Mouse (Mus musculus) forebrain, postnatal 0 days (tissue): Measurements from ENCODE around the gene Mtcl1. TPM values are rescaled to one million over a fixed set of nuclear protein-coding genes. Genes with fewer than 3 reads are reported as not detected.

Experiments used
- ATAC-seq: fragments of 200-750 bp; cut with Nextera tagmentation; 2 replicates; pipeline ENCODE4 v1.8.0; 2017; ENCODE audit warnings: mild to moderate bottlenecking, moderate library complexity
- DNase-seq: peaks from one replicate; pipeline ENCODE4 v3.0.0-alpha.2; 2015
- H3K27ac ChIP-seq: fragments of 300-500 bp; sonication (generic); 2 replicates; pipeline ENCODE4 v1.5.1; 2014; ENCODE audit warnings: low read depth, mild to moderate bottlenecking, antibody characterized with exemption, low read length, moderate library complexity, mixed read lengths
- H3K27me3 ChIP-seq: fragments of 300-500 bp; sonication (generic); 2 replicates; pipeline ENCODE4 v1.6.1; 2014; ENCODE audit warnings: mild to moderate bottlenecking, low read length, mixed read lengths; ENCODE audit not compliant: insufficient read depth
- H3K36me3 ChIP-seq: fragments of 300-500 bp; sonication (generic); 2 replicates; pipeline ENCODE4 v1.6.1; 2014; ENCODE audit warnings: mild to moderate bottlenecking, moderate library complexity; ENCODE audit not compliant: insufficient read depth
- H3K4me1 ChIP-seq: fragments of 300-500 bp; sonication (generic); 2 replicates; pipeline ENCODE4 v1.6.1; 2014; ENCODE audit warnings: antibody characterized with exemption; ENCODE audit not compliant: insufficient read depth
- H3K4me2 ChIP-seq: fragments of 300-500 bp; sonication (generic); 2 replicates; pipeline ENCODE4 v1.6.1; 2014; ENCODE audit warnings: low read depth, mild to moderate bottlenecking, moderate library complexity
- H3K4me3 ChIP-seq: fragments of 300-500 bp; sonication (generic); 2 replicates; pipeline ENCODE4 v1.5.1; 2014; ENCODE audit warnings: low read depth, low read length, mixed read lengths
- H3K9ac ChIP-seq: fragments of 300-500 bp; sonication (generic); 2 replicates; pipeline ENCODE4 v1.6.1; 2014; ENCODE audit warnings: mild to moderate bottlenecking
- H3K9me3 ChIP-seq: fragments of 300-500 bp; sonication (generic); 2 replicates; pipeline ENCODE4 v1.6.1; 2016; ENCODE audit warnings: low read length
- CTCF ChIP-seq: sonication (generic); IDR thresholded peaks from 2 replicates; pipeline ENCODE4 v1.5.1; 2016; ENCODE audit warnings: antibody characterized with exemption, control low read depth, low read depth
- WGBS: fragments of 180-500 bp; shearing (Covaris S2); extraction: QIAGEN DNeasy Blood & Tissue Kit; methylation state at CpG from one replicate; pipeline ENCODE4 v1.1.7; 2014; 5-methylcytosine and 5-hydroxymethylcytosine counted together
- polyA plus RNA-seq: library from polyadenylated mRNA; unstranded; fragments of >200 nt; fragmentation: Nextera tagmentation; extraction: Ambion mirVana; gene quantifications from 2 replicates; pipeline ENCODE4 v1.2.1, GENCODE M21; 2015
- total RNA-seq: library from RNA; depleted of rRNA; stranded (reverse); fragments of >200 nt; gene quantifications from 2 replicates; pipeline ENCODE4 v1.2.3, GENCODE M21; 2014

The Mtcl1 gene
- total and polyA plus RNA-seq, 2 experiments from 2014 or later: 8.5 to 25.7 TPM

DNA sequence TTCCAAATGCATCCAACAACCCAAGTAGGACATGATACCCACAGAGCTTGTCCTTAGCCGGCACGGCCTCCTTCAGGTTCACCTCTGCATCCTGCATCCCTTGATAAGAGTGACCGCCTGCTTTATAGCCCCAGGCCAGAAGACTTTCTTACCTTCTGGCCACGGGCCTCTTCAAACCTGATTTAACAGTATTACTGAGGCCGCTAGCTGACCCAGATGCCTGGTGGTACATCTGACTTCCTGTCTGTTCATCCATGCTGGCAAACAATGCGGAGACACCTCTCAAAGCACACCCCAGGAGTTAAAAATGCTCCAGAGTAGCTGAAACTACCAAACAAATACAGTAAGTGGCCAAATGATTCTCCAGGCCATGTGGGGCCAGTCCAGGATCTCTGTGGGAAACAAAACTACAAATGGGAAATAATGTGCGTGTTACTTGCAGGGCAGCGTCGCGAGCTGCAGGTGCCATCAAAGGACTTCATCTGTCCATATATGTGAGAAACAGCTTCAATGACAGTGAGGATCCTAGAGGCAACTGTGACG is 38.6 kb downstream of the Mtcl1 start:
- DNase-seq (no peak), ATAC-seq (no peak)
- H3K27ac ChIP-seq: no peak overlapping the region
- no peaks in the 10 kb centered on the region for H3K9me3 ChIP-seq
- no peak overlapping the region for H3K4me2 ChIP-seq
- H3K4me3 ChIP-seq: no peak overlapping the region
- H3K9ac ChIP-seq: no peak overlapping the region
- H3K4me1 ChIP-seq: no peaks in the 10 kb centered on the region
- peaks cover 8% of the 10 kb centered on the region; the same call in 1 of the 2 replicates for H3K36me3 ChIP-seq
- no peaks in the 10 kb centered on the region for H3K27me3 ChIP-seq
- no peak for TF ChIP-seq CTCF
- WGBS: 86% methylated on average over 11 of the region's 11 CpGs

DNA sequence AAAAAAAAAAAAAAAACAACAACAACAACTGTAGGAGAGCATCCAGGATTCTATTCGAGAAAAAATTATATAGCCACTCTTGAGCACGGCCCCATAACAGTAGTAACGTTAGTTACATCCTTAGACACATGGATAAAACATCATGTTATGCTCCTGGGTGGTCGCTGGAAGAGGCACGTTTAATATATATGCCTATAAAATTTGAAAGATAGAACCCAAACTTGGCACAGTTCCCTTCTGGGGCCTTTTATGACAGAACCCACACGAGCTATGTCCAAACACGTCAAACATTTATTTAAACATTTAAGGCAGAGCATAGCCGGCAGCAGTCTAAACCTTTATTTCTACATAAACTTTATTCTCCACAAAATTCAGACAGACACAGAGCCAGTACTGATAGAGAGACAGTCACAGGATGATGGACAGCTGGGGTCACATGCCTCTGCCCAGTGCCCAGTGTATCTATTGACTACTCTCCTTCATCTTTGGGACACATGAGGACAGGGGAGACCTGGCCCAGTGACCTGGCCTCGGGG is 40.4 kb downstream of the Mtcl1 start:
- peaks cover 4% of the 10 kb centered on the region; the same call in 1 of the 2 replicates for H3K4me1 ChIP-seq
- no peak for DNase-seq
- no peak overlapping the region for H3K4me2 ChIP-seq
- no peak for ATAC-seq
- no peak overlapping the region for H3K4me3 ChIP-seq
- H3K36me3 ChIP-seq: peaks cover 8% of the 10 kb centered on the region; the same call in 1 of the 2 replicates
- no peaks in the 10 kb centered on the region for H3K9me3 ChIP-seq
- no peak overlapping the region for H3K9ac ChIP-seq
- no peaks in the 10 kb centered on the region for H3K27me3 ChIP-seq
- 82% methylated on average over 9 of the region's 9 CpGs for WGBS
- H3K27ac ChIP-seq: no peak overlapping the region
- no peak for TF ChIP-seq CTCF

DNA sequence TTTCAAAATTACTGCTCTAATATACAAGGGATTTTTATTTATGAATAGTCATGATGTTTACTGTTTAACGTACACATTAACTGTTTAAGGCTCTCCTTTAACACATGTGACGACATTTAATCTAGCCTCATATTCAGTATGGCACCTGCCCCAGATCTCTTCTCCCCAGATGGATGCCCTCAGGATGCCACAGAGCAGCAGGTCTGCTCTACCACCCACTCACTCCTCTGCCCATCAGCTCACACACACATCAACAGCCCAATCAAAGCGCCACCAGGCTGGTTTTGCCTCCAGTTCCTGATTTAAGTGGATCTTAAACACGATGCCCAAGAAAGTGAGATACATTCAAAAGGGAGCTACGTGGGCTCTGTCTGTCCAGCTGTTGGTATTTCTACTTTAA is 41.1 kb downstream of the Mtcl1 start:
- WGBS: 90% methylated on average over 5 of the region's 5 CpGs
- H3K4me2 ChIP-seq: no peak overlapping the region
- TF ChIP-seq CTCF: no peak

DNA sequence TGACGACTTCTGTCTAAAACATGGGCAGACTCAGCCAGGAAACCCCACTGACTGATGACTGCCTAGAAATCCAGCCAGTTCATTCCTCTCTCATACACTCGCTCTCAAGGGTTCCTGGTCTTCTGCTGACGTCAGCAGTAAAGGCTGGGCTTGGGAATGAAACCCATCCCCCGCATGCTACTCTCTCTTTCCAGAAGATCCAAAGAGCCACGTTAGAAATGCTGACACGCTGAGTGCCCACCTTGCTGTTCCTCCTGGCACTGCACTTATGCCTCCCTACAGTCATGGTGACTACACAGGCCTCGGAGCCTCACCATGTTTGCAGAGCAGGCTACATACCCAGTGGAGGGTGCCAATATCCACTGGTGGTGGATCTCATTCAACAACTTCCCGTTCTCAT is 41.7 kb downstream of the Mtcl1 start:
- H3K27me3 ChIP-seq: no peaks in the 10 kb centered on the region
- no peak overlapping the region for H3K4me2 ChIP-seq
- ATAC-seq (0 out of 2 replicates have a peak, but pooled peaks have one; percentile 14), DNase-seq (no peak)
- no peak overlapping the region for H3K4me3 ChIP-seq
- H3K27ac ChIP-seq: no peak overlapping the region
- peaks cover 8% of the 10 kb centered on the region; the same call in 1 of the 2 replicates for H3K36me3 ChIP-seq
- peaks cover 4% of the 10 kb centered on the region; the same call in 1 of the 2 replicates for H3K4me1 ChIP-seq
- TF ChIP-seq CTCF: no peak
- WGBS: 64% methylated on average over 8 of the region's 8 CpGs
- no peak overlapping the region for H3K9ac ChIP-seq
- no peaks in the 10 kb centered on the region for H3K9me3 ChIP-seq

More for the DNA sequence above, 41.1 kb downstream of the Mtcl1 start:
- no peak overlapping the region for H3K4me3 ChIP-seq
- H3K27me3 ChIP-seq: no peaks in the 10 kb centered on the region
- DNase-seq (no peak), ATAC-seq (no peak)
- H3K9ac ChIP-seq: no peak overlapping the region
- H3K9me3 ChIP-seq: no peaks in the 10 kb centered on the region
- no peak overlapping the region for H3K27ac ChIP-seq
- H3K4me1 ChIP-seq: peaks cover 4% of the 10 kb centered on the region; the same call in 1 of the 2 replicates
- peaks cover 8% of the 10 kb centered on the region; the same call in 1 of the 2 replicates for H3K36me3 ChIP-seq

DNA sequence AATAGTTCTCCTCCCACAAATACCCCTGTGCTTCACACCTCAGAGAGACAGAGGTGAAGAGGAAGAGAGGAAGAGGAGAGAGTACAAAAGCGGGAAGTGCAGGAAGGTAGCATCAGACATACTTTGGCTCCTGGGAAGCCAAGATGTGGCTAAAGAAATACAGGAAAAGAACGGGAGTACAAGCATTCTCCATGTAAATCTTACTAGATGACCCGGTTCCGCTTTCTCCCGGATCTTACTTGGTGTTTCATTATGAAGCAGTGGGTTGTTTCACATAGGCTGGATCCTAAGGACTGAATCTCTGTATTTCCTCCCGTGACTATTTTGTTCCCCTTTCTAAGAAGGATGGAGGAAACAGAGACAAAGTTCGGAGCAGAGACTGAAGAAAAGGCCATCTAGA is 43.9 kb downstream of the Mtcl1 start:
- DNase-seq (no peak), ATAC-seq (no peak)
- Histone ChIP-seq H3K36me3 (peaks cover 8% of the 10 kb centered on the region; the same call in 1 of the 2 replicates), H3K27ac (no peak overlapping the region), H3K4me1 (peaks cover 4% of the 10 kb centered on the region; the same call in 1 of the 2 replicates), H3K9me3 (no peaks in the 10 kb centered on the region), H3K4me2 (no peak overlapping the region), H3K27me3 (no peaks in the 10 kb centered on the region), H3K4me3 (no peak overlapping the region), H3K9ac (no peak overlapping the region)
- WGBS: 48% methylated on average over 7 of the region's 7 CpGs
- TF ChIP-seq CTCF: no peak

DNA sequence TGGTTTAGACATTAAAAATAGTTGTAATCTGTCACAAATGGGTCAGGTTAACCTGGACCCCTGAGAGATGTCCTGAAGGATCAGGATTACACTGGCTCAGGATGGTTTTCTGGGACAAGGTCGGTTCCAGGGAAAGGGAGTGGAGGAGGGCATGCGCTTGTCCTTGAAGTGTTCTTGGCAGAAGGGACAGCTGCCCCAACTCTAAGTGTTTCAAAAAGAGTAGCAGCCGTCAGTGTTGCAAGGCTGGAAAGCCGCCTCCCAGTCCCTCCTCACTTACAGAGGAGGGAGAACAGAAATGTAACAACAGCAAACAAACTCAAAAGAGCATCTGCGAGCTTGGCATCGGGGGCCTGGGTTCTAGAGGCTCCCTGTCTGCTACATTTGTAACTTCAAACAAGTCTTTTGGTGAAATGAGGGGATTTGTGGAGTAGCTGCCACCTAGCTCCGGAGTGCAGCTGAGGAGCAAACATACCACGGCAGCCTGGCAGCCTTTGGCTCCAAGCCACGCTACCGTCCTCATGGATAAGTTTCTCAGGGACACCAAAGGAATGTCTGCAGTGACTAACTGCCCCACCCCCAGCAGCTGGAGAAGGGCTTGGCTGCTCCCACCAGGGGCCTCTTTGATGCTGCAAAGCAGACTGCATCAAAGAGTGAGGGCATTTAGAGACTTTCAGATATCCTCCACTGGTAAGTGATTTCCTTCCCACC is 44.5 kb downstream of the Mtcl1 start:
- Histone ChIP-seq H3K4me1 (peaks cover 4% of the 10 kb centered on the region; the same call in 1 of the 2 replicates), H3K27ac (no peak overlapping the region), H3K9ac (no peak overlapping the region), H3K9me3 (no peaks in the 10 kb centered on the region), H3K27me3 (no peaks in the 10 kb centered on the region), H3K4me2 (no peak overlapping the region), H3K4me3 (no peak overlapping the region), H3K36me3 (peaks cover 8% of the 10 kb centered on the region; the same call in 1 of the 2 replicates)
- no peak for DNase-seq
- TF ChIP-seq CTCF: no peak
- 0 out of 2 replicates have a peak, but pooled peaks have one; percentile 42 for ATAC-seq
- WGBS: 16% methylated on average over 10 of the region's 10 CpGs
